Mouse (Mus musculus): ENCODE measurements around the gene Umad1. TPM values are rescaled to one million over a fixed set of nuclear protein-coding genes. Genes with fewer than 3 reads are reported as not detected.
A peak's percentile ranks its signal among the peaks of the same experiment; 100 is the strongest.

The Umad1 gene
- total and polyA plus RNA-seq, 3 experiments, result 7.6 to 17.5 (median 10.0) TPM

- no peaks in the 10 kb centered on the region for H3K27me3 ChIP-seq (replicated peaks)
- in situ Hi-C loops (cut with MboI; ENCODE audit: low pct_ligation_motif_present, low pct_unique_long_range_greater_than_20kb, low sequenced_read_pairs), result loop anchor here (25.0 kb wide), 1 partner anchor 401 kb away; no protein-coding TSS in a partner anchor
- no peak for DNase-seq (ENCODE audit: extremely low read depth)
- H3K9ac ChIP-seq (ENCODE audit: insufficient read depth, low read depth), result no peak overlapping the region
- dilution Hi-C loops (cut with MboI; ENCODE audit: extremely low pct_ligation_motif_present, extremely low pct_unique_long_range_greater_than_20kb, low sequenced_read_pairs), result no loop called here
- no peak overlapping the region for H3K4me2 ChIP-seq (ENCODE audit: insufficient read depth, low read depth, poor library complexity, severe bottlenecking)
- TF ChIP-seq MAFK (IDR thresholded peaks at IDR 0.05; ENCODE audit: insufficient replicate concordance, low read length), result peak; percentile 49; the same call in 1 of the 2 replicates
- TF ChIP-seq TBP (conservative IDR thresholded peaks at IDR 0.05; ENCODE audit: low read depth, low read length), result no peak
- no peak for TF ChIP-seq PAX5 (IDR thresholded peaks at IDR 0.05; ENCODE audit: low read length)
- H3K36me3 ChIP-seq (replicated peaks in 1 of 2; ENCODE audit: control insufficient read depth in 1 of 2, insufficient read depth in 1 of 2, low read length in 1 of 2), result peaks cover 0 to 13% of the 10 kb centered on the region in 2 experiments
- H3K9me3 ChIP-seq (replicated peaks; ENCODE audit: low read length), result no peaks in the 10 kb centered on the region
- H3K79me2 ChIP-seq (replicated peaks; ENCODE audit: control insufficient read depth, extremely low read depth, insufficient read depth, poor library complexity, severe bottlenecking), result peaks cover 3% of the 10 kb centered on the region
- peaks cover 18 to 49% of the 10 kb centered on the region in 2 experiments for H3K4me1 ChIP-seq (ENCODE audit: control insufficient read depth in 1 of 2, insufficient read depth in 2 of 2)
- no peak overlapping the region for H3K4me3 ChIP-seq (replicated peaks in 1 of 3; ENCODE audit: low read depth in 2 of 3, low read length in 2 of 3, poor library complexity in 1 of 3)
- no peak overlapping the region for H3K27ac ChIP-seq (ENCODE audit: insufficient read depth, low read depth)
These were observed 27.1 kb downstream of the Umad1 start for GRCm38 (mm10) chr6:8286146-8286545.

GRCm38 (mm10) chr6:8288755-8289580 is 29.9 kb downstream of the Umad1 start:
- dilution Hi-C loops (cut with MboI; ENCODE audit: extremely low pct_ligation_motif_present, extremely low pct_unique_long_range_greater_than_20kb, low sequenced_read_pairs), result no loop called here
- peak overlapping the region; percentile 86 for H3K27ac ChIP-seq (ENCODE audit: insufficient read depth, low read depth)
- H3K27me3 ChIP-seq (replicated peaks), result no peaks in the 10 kb centered on the region
- H3K36me3 ChIP-seq (replicated peaks in 1 of 2; ENCODE audit: control insufficient read depth in 1 of 2, insufficient read depth in 1 of 2, low read length in 1 of 2), result peaks cover 0 to 17% of the 10 kb centered on the region in 2 experiments
- H3K79me2 ChIP-seq (replicated peaks; ENCODE audit: control insufficient read depth, extremely low read depth, insufficient read depth, poor library complexity, severe bottlenecking), result peaks cover 2% of the 10 kb centered on the region
- H3K9me3 ChIP-seq (replicated peaks; ENCODE audit: low read length), result no peaks in the 10 kb centered on the region
- in situ Hi-C loops (cut with MboI; ENCODE audit: low pct_ligation_motif_present, low pct_unique_long_range_greater_than_20kb, low sequenced_read_pairs), result loop anchor here (25.0 kb wide), 1 partner anchor 398 kb away; no protein-coding TSS in a partner anchor
- peaks cover 18 to 61% of the 10 kb centered on the region in 2 experiments for H3K4me1 ChIP-seq (ENCODE audit: control insufficient read depth in 1 of 2, insufficient read depth in 2 of 2)
- H3K9ac ChIP-seq (ENCODE audit: insufficient read depth, low read depth), result peak overlapping the region; percentile 56; the same call in 1 of the 2 replicates
- DNase-seq (ENCODE audit: extremely low read depth), result peak; percentile 89
- H3K4me3 ChIP-seq (replicated peaks in 1 of 3; ENCODE audit: low read depth in 2 of 3, low read length in 2 of 3, poor library complexity in 1 of 3), result no peak overlapping the region
- peak overlapping the region; percentile 56 for H3K4me2 ChIP-seq (ENCODE audit: insufficient read depth, low read depth, poor library complexity, severe bottlenecking)
- TF ChIP-seq USF1 (IDR thresholded peaks at IDR 0.05; ENCODE audit: low read depth, low read length), result no peak
- TF ChIP-seq MYC (IDR thresholded peaks at IDR 0.05; ENCODE audit: low read depth, low read length), result peak; percentile 78; the same call in 1 of the 2 replicates
- TF ChIP-seq RCOR1 (conservative IDR thresholded peaks at IDR 0.05; ENCODE audit: low read depth, low read length), result peak; percentile 90
- peak; percentile 99 for TF ChIP-seq EP300 (IDR thresholded peaks at IDR 0.05; ENCODE audit: low read length)
- TF ChIP-seq TBP (conservative IDR thresholded peaks at IDR 0.05; ENCODE audit: low read depth, low read length), result no peak; the same call in 1 of the 2 replicates
- peak; percentile 49 for TF ChIP-seq ZNF384 (IDR thresholded peaks at IDR 0.05; ENCODE audit: low read depth, low read length)
- no peak for TF ChIP-seq CHD1 (IDR thresholded peaks at IDR 0.05; ENCODE audit: low read depth, low read length)
- TF ChIP-seq IRF4 (IDR thresholded peaks at IDR 0.05; ENCODE audit: low read depth, low read length), result peak; percentile 95
- no peak; the same call in 1 of the 2 replicates for TF ChIP-seq ZKSCAN1 (IDR thresholded peaks at IDR 0.05; ENCODE audit: borderline replicate concordance, low read depth, low read length)
- TF ChIP-seq TCF12 (IDR thresholded peaks at IDR 0.05; ENCODE audit: low read depth, low read length), result peak; percentile 92
- TF ChIP-seq GABPA (IDR thresholded peaks at IDR 0.05; ENCODE audit: insufficient replicate concordance, low read depth, low read length), result no peak
- TF ChIP-seq MAFK (IDR thresholded peaks at IDR 0.05; ENCODE audit: insufficient replicate concordance, low read length), result peak; percentile 73; the same call in 1 of the 2 replicates
- TF ChIP-seq NELFE (IDR thresholded peaks at IDR 0.05; ENCODE audit: low read depth, low read length), result peak; percentile 24; the same call in 1 of the 2 replicates
- TF ChIP-seq ETS1 (conservative IDR thresholded peaks at IDR 0.05; ENCODE audit: low read depth, low read length), result peak; percentile 97
- peak; percentile 84 for TF ChIP-seq SIN3A (IDR thresholded peaks at IDR 0.05; ENCODE audit: low read length)
- no peak for TF ChIP-seq UBTF (IDR thresholded peaks at IDR 0.05; ENCODE audit: low read depth, low read length)
- peak; percentile 34 for TF ChIP-seq HCFC1 (IDR thresholded peaks at IDR 0.05; ENCODE audit: low read depth, low read length)
- TF ChIP-seq POLR2A (IDR thresholded peaks at IDR 0.05; ENCODE audit: low read depth, low read length), result no peak
- peak; percentile 53; the same call in 1 of the 2 replicates for TF ChIP-seq MXI1 (IDR thresholded peaks at IDR 0.05; ENCODE audit: low read depth, low read length)
- TF ChIP-seq MAZ (IDR thresholded peaks at IDR 0.05; ENCODE audit: low read depth, low read length), result peak; percentile 29; the same call in 1 of the 2 replicates
- TF ChIP-seq ZMIZ1 (IDR thresholded peaks at IDR 0.05; ENCODE audit: low read depth, low read length), result peak; percentile 49; the same call in 1 of the 2 replicates
- TF ChIP-seq SMC3 (IDR thresholded peaks at IDR 0.05; ENCODE audit: low read depth, low read length), result peak; percentile 3; the same call in 1 of the 2 replicates
- TF ChIP-seq NRF1 (IDR thresholded peaks at IDR 0.05; ENCODE audit: low read depth, low read length), result peak; percentile 46; the same call in 1 of the 2 replicates
- TF ChIP-seq MEF2A (IDR thresholded peaks at IDR 0.05; ENCODE audit: borderline replicate concordance, low read depth, low read length), result peak; percentile 99
- no peak for TF ChIP-seq USF2 (conservative IDR thresholded peaks at IDR 0.05; ENCODE audit: low read depth, low read length)
- TF ChIP-seq MAX (IDR thresholded peaks at IDR 0.05; ENCODE audit: low read length), result peak; percentile 53
- TF ChIP-seq JUND (conservative IDR thresholded peaks at IDR 0.05; ENCODE audit: low read depth, low read length), result peak; percentile 92
- no peak for TF ChIP-seq POLR2AphosphoS2 (IDR thresholded peaks at IDR 0.05; ENCODE audit: low read depth, low read length)
- peak; percentile 78 for TF ChIP-seq CHD2 (IDR thresholded peaks at IDR 0.05; ENCODE audit: low read length)

Measured in CH12.LX (cell line).